Mouse (Mus musculus): ENCODE data around the gene Izumo1. TPM values are rescaled to one million over a fixed set of nuclear protein-coding genes. Genes with fewer than 3 reads are reported as not detected.
"Not testable (repeated sequence)": the region's sequence is repeated elsewhere in the genome, so short reads cannot be mapped to it uniquely, and the experiment has no call there.

The Izumo1 gene
- polyA plus RNA-seq, 1 experiment, result 0.34 TPM

GRCm38 (mm10) chr7:45646671-45647070 is 25.1 kb downstream of the Izumo1 start:
- WGBS, result 54% methylated on average over 4 of the region's 4 CpGs
- DNase-seq, result no peak

GRCm38 (mm10) chr7:45649351-45649750 is 27.7 kb downstream of the Izumo1 start:
- Histone ChIP-seq H3K4me3 (ENCODE audit: insufficient read depth, low read depth, low read length) (no peak overlapping the region), H3K27me3 (replicated peaks; ENCODE audit: control insufficient read depth, insufficient read depth, low read length) (no peaks in the 10 kb centered on the region), H3K36me3 (ENCODE audit: control insufficient read depth, insufficient read depth, low read length) (no peaks in the 10 kb centered on the region), H3K4me1 (ENCODE audit: control insufficient read depth, insufficient read depth, low read length) (no peaks in the 10 kb centered on the region), H3K27ac (ENCODE audit: insufficient read depth, low read depth, low read length) (no peak overlapping the region)
- WGBS, result 67% methylated on average over 8 of the region's 8 CpGs
- no peak for DNase-seq
- no peak for TF ChIP-seq CTCF (conservative IDR thresholded peaks at IDR 0.05; ENCODE audit: insufficient read depth, insufficient read length, low read depth, low read length)

More at GRCm38 (mm10) chr7:45646671-45647070, 25.1 kb downstream of the Izumo1 start:
- Histone ChIP-seq H3K4me1 (ENCODE audit: control insufficient read depth, insufficient read depth, low read length) (no peaks in the 10 kb centered on the region), H3K27ac (ENCODE audit: insufficient read depth, low read depth, low read length) (no peak overlapping the region), H3K36me3 (ENCODE audit: control insufficient read depth, insufficient read depth, low read length) (no peaks in the 10 kb centered on the region), H3K4me3 (ENCODE audit: insufficient read depth, low read depth, low read length) (no peak overlapping the region), H3K27me3 (replicated peaks; ENCODE audit: control insufficient read depth, insufficient read depth, low read length) (no peaks in the 10 kb centered on the region)
- no peak for TF ChIP-seq CTCF (conservative IDR thresholded peaks at IDR 0.05; ENCODE audit: insufficient read depth, insufficient read length, low read depth, low read length)
- no peak for TF ChIP-seq POLR2A (IDR thresholded peaks at IDR 0.05; ENCODE audit: low read depth, low read length)

GRCm38 (mm10) chr7:45650484-45650883 is 28.9 kb downstream of the Izumo1 start:
- DNase-seq; H3K4me3 ChIP-seq (ENCODE audit: insufficient read depth, low read depth, low read length); H3K27ac ChIP-seq (ENCODE audit: insufficient read depth, low read depth, low read length); H3K27me3 ChIP-seq (replicated peaks; ENCODE audit: control insufficient read depth, insufficient read depth, low read length); H3K36me3 ChIP-seq (ENCODE audit: control insufficient read depth, insufficient read depth, low read length); H3K4me1 ChIP-seq (ENCODE audit: control insufficient read depth, insufficient read depth, low read length): not testable (repeated sequence)
- 95% methylated on average over 20 of the region's 20 CpGs for WGBS

- no peaks in the 10 kb centered on the region for H3K36me3 ChIP-seq (ENCODE audit: control insufficient read depth, insufficient read depth, low read length)
- TF ChIP-seq CTCF (conservative IDR thresholded peaks at IDR 0.05; ENCODE audit: insufficient read depth, insufficient read length, low read depth, low read length), result no peak
- no peak for TF ChIP-seq POLR2A (IDR thresholded peaks at IDR 0.05; ENCODE audit: low read depth, low read length)
- H3K27me3 ChIP-seq (replicated peaks; ENCODE audit: control insufficient read depth, insufficient read depth, low read length), result no peaks in the 10 kb centered on the region
- H3K4me1 ChIP-seq (ENCODE audit: control insufficient read depth, insufficient read depth, low read length), result no peaks in the 10 kb centered on the region
- 48% methylated on average over 17 of the region's 17 CpGs for WGBS
- no peak overlapping the region for H3K4me3 ChIP-seq (ENCODE audit: insufficient read depth, low read depth, low read length)
- no peak for DNase-seq
- H3K27ac ChIP-seq (ENCODE audit: insufficient read depth, low read depth, low read length), result no peak overlapping the region
These were observed 32.9 kb downstream of the Izumo1 start for GRCm38 (mm10) chr7:45654424-45655047.

GRCm38 (mm10) chr7:45660746-45661478 is 39.3 kb downstream of the Izumo1 start:
- TF ChIP-seq CTCF (conservative IDR thresholded peaks at IDR 0.05; ENCODE audit: insufficient read depth, insufficient read length, low read depth, low read length) (no peak), POLR2A (IDR thresholded peaks at IDR 0.05; ENCODE audit: low read depth, low read length) (no peak)
- 69% methylated on average over 11 of the region's 11 CpGs for WGBS
- Histone ChIP-seq H3K36me3 (ENCODE audit: control insufficient read depth, insufficient read depth, low read length) (no peaks in the 10 kb centered on the region), H3K27me3 (replicated peaks; ENCODE audit: control insufficient read depth, insufficient read depth, low read length) (no peaks in the 10 kb centered on the region), H3K4me1 (ENCODE audit: control insufficient read depth, insufficient read depth, low read length) (no peaks in the 10 kb centered on the region), H3K27ac (ENCODE audit: insufficient read depth, low read depth, low read length) (no peak overlapping the region), H3K4me3 (ENCODE audit: insufficient read depth, low read depth, low read length) (no peak overlapping the region)
- no peak for DNase-seq

- not testable (repeated sequence) for H3K27ac ChIP-seq (ENCODE audit: insufficient read depth, low read depth, low read length); DNase-seq; H3K36me3 ChIP-seq (ENCODE audit: control insufficient read depth, insufficient read depth, low read length); H3K27me3 ChIP-seq (replicated peaks; ENCODE audit: control insufficient read depth, insufficient read depth, low read length); H3K4me3 ChIP-seq (ENCODE audit: insufficient read depth, low read depth, low read length); H3K4me1 ChIP-seq (ENCODE audit: control insufficient read depth, insufficient read depth, low read length)
- 98% methylated on average over 6 of the region's 6 CpGs for WGBS
These were observed 40.1 kb downstream of the Izumo1 start for GRCm38 (mm10) chr7:45661702-45662101.

- Histone ChIP-seq H3K27ac (ENCODE audit: insufficient read depth, low read depth, low read length) (no peak overlapping the region), H3K4me3 (ENCODE audit: insufficient read depth, low read depth, low read length) (no peak overlapping the region), H3K36me3 (ENCODE audit: control insufficient read depth, insufficient read depth, low read length) (no peaks in the 10 kb centered on the region), H3K4me1 (ENCODE audit: control insufficient read depth, insufficient read depth, low read length) (no peaks in the 10 kb centered on the region), H3K27me3 (replicated peaks; ENCODE audit: control insufficient read depth, insufficient read depth, low read length) (no peaks in the 10 kb centered on the region)
- WGBS, result 41% methylated on average over 13 of the region's 13 CpGs
- no peak for DNase-seq
- TF ChIP-seq POLR2A (IDR thresholded peaks at IDR 0.05; ENCODE audit: low read depth, low read length) (no peak), CTCF (conservative IDR thresholded peaks at IDR 0.05; ENCODE audit: insufficient read depth, insufficient read length, low read depth, low read length) (no peak)
These were observed 43.9 kb downstream of the Izumo1 start for GRCm38 (mm10) chr7:45665303-45666138.
